Mouse (Mus musculus) testis, adult 2 months (tissue): ENCODE measurements around the gene Vezt. TPM values are rescaled to one million over a fixed set of nuclear protein-coding genes. Genes with fewer than 3 reads are reported as not detected.

Experiments used
- H3K27ac ChIP-seq: fragments of 200-500 bp; 2 replicates; pipeline ENCODE4 v1.5.1; 2012; ENCODE audit warnings: low read depth, low read length; ENCODE audit not compliant: control insufficient read depth, insufficient read depth
- H3K27me3 ChIP-seq: fragments of 200-500 bp; 2 replicates; pipeline ENCODE4 v1.6.1; 2012; ENCODE audit warnings: mild to moderate bottlenecking, low read length, moderate library complexity; ENCODE audit not compliant: control insufficient read depth, insufficient read depth
- H3K36me3 ChIP-seq: fragments of 200-500 bp; 2 replicates; pipeline ENCODE4 v1.6.1; 2012; ENCODE audit warnings: mild to moderate bottlenecking, low read length; ENCODE audit not compliant: control insufficient read depth, insufficient read depth
- H3K4me1 ChIP-seq: fragments of 200-500 bp; 2 replicates; pipeline ENCODE4 v1.6.1; 2012; ENCODE audit warnings: low read length; ENCODE audit not compliant: control insufficient read depth, insufficient read depth
- H3K4me3 ChIP-seq: fragments of 200-500 bp; 2 replicates; pipeline ENCODE4 v1.5.1; 2012; ENCODE audit warnings: low read depth, mild to moderate bottlenecking, low read length, moderate library complexity, mixed read lengths; ENCODE audit not compliant: control insufficient read depth
- CTCF ChIP-seq: fragments of 200-500 bp; IDR thresholded peaks from 2 replicates; pipeline ENCODE4 v1.5.1; 2012; ENCODE audit warnings: low read depth, mild to moderate bottlenecking, inconsistent platforms, low read length, moderate library complexity; ENCODE audit not compliant: control insufficient read depth, insufficient read depth, insufficient replicate concordance
- POLR2A ChIP-seq: fragments of 200-500 bp; IDR thresholded peaks from 2 replicates; pipeline ENCODE4 v1.6.1; 2012; ENCODE audit warnings: low read depth, mild to moderate bottlenecking, inconsistent platforms, low read length, moderate library complexity; ENCODE audit not compliant: control insufficient read depth
- polyA plus RNA-seq: library from polyadenylated mRNA; depleted of rRNA; stranded (reverse); fragments of >200 nt; gene quantifications from 2 replicates; pipeline ENCODE4 v1.2.3, GENCODE M21; 2012

Gene Vezt
- polyA plus RNA-seq, 1 experiment, result 33.7 TPM

GRCm38 (mm10) chr10:94017455-94017854 lies 18.2 kb downstream of the Vezt start:
- TF ChIP-seq CTCF (no peak), POLR2A (no peak)
- Histone ChIP-seq H3K36me3 (no peaks in the 10 kb centered on the region), H3K4me1 (no peaks in the 10 kb centered on the region), H3K27me3 (no peaks in the 10 kb centered on the region), H3K4me3 (no peak overlapping the region), H3K27ac (no peak overlapping the region)

- H3K4me1 ChIP-seq, result no peaks in the 10 kb centered on the region
- H3K4me3 ChIP-seq, result no peak overlapping the region
- TF ChIP-seq POLR2A, result no peak
- TF ChIP-seq CTCF, result no peak
- no peaks in the 10 kb centered on the region for H3K36me3 ChIP-seq
- no peaks in the 10 kb centered on the region for H3K27me3 ChIP-seq
- H3K27ac ChIP-seq, result no peak overlapping the region
Observed at GRCm38 (mm10) chr10:94014200-94014599, 21.4 kb downstream of the Vezt start.

- Histone ChIP-seq H3K4me1 (no peaks in the 10 kb centered on the region), H3K36me3 (no peaks in the 10 kb centered on the region), H3K27ac (no peak overlapping the region), H3K27me3 (no peaks in the 10 kb centered on the region), H3K4me3 (no peak overlapping the region)
- TF ChIP-seq CTCF (peak; percentile 42; the same call in 1 of the 2 replicates), POLR2A (no peak)
Observed at GRCm38 (mm10) chr10:94013196-94013595, 22.4 kb downstream of the Vezt start.

GRCm38 (mm10) chr10:94011024-94011423 lies 24.6 kb downstream of the Vezt start:
- Histone ChIP-seq H3K4me3 (no peak overlapping the region), H3K36me3 (no peaks in the 10 kb centered on the region), H3K27me3 (no peaks in the 10 kb centered on the region), H3K27ac (no peak overlapping the region), H3K4me1 (no peaks in the 10 kb centered on the region)
- TF ChIP-seq CTCF (no peak), POLR2A (no peak)

- Histone ChIP-seq H3K36me3 (no peaks in the 10 kb centered on the region), H3K4me3 (no peak overlapping the region), H3K4me1 (no peaks in the 10 kb centered on the region), H3K27me3 (no peaks in the 10 kb centered on the region), H3K27ac (no peak overlapping the region)
- TF ChIP-seq POLR2A (no peak), CTCF (no peak)
Observed at GRCm38 (mm10) chr10:94009991-94010679, 25.5 kb downstream of the Vezt start.

GRCm38 (mm10) chr10:94008356-94008755 lies 27.3 kb downstream of the Vezt start:
- no peak overlapping the region for H3K27ac ChIP-seq
- no peaks in the 10 kb centered on the region for H3K27me3 ChIP-seq
- TF ChIP-seq CTCF (no peak), POLR2A (no peak)
- no peaks in the 10 kb centered on the region for H3K4me1 ChIP-seq
- no peak overlapping the region for H3K4me3 ChIP-seq
- no peaks in the 10 kb centered on the region for H3K36me3 ChIP-seq

GRCm38 (mm10) chr10:94000223-94000622 lies 35.4 kb downstream of the Vezt start:
- no peak for TF ChIP-seq CTCF
- TF ChIP-seq POLR2A, result no peak
- Histone ChIP-seq H3K36me3 (peaks cover 2% of the 10 kb centered on the region; the same call in 1 of the 2 replicates), H3K27ac (no peak overlapping the region), H3K27me3 (no peaks in the 10 kb centered on the region), H3K4me1 (no peaks in the 10 kb centered on the region), H3K4me3 (no peak overlapping the region)

- no peaks in the 10 kb centered on the region for H3K4me1 ChIP-seq
- no peak overlapping the region for H3K4me3 ChIP-seq
- no peaks in the 10 kb centered on the region for H3K27me3 ChIP-seq
- no peak for TF ChIP-seq CTCF
- no peak for TF ChIP-seq POLR2A
- H3K27ac ChIP-seq, result no peak overlapping the region
- peaks cover 2% of the 10 kb centered on the region; the same call in 1 of the 2 replicates for H3K36me3 ChIP-seq
Observed at GRCm38 (mm10) chr10:93999357-93999756, 36.3 kb downstream of the Vezt start.
